In the genomic region with DNA sequence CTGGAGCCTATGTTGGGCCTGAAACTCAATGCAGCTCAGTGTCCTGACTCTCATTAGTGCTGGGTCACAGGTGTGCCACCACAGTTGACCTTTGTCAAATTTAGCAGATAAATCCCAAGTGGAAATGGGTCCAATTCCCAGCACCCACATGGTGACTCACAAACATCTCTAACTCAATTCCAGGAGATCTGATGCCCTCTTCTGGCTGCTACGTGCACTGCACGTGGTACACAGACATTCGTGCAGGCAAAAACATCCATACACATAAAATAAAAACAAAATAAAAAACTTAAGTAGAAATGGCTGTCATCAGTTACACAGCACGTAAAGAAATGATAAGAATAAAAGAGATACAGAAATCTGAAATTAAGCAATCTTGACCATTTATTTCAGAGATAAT, we compare ENCODE assay signal across 13 mouse cellular contexts. TPM values are rescaled to one million over a fixed set of nuclear protein-coding genes. Genes with fewer than 3 reads are reported as not detected.
DNase-seq lines count a peak whose midpoint lies in the region; ATAC-seq and TF ChIP-seq lines count a peak whose summit lies in the region.
"Had no signal": no experiment of that assay in that cellular context is flagged by ENCODE, and none has a peak within 500 bp of the region (broad histone marks: within the 10 kb centered on the region; RNA-seq: fewer than 3 reads in every experiment).

No protein-coding gene starts in this region.

- DNase-seq in hindbrain, postnatal 0 days (ENCODE audit: low spot score): no peak
- DNase-seq in hindbrain, embryonic 14.5 days (ENCODE audit: low spot score): no peak
- no peak for DNase-seq in testis, postnatal 14 days (ENCODE audit: low spot score)
- DNase-seq in T-cell, adult 2 months (ENCODE audit: low spot score): peak; percentile 33
- peak; percentile 54 for DNase-seq in naive thymus-derived CD4-positive, alpha-beta T cell, adult 2 months (ENCODE audit: low read depth)
- no peak for DNase-seq in adrenal gland, postnatal 4 days (ENCODE audit: low spot score in 2 of 2)
- DNase-seq in forebrain, embryonic 10.5 days (ENCODE audit: extremely low spot score, low spot score): no peak
- DNase-seq: adrenal gland, postnatal 36 days; midbrain, embryonic 14.5 days had no signal

- no peak for ATAC-seq in hindbrain, postnatal 0 days
- ATAC-seq in hindbrain, embryonic 14.5 days (ENCODE audit: low FRiP score): no peak

- H3K9ac ChIP-seq in hindbrain, postnatal 0 days (replicated peaks; ENCODE audit: low read length): no peak overlapping the region
- H3K9ac ChIP-seq in hindbrain, embryonic 14.5 days: no peak overlapping the region
- H3K9ac ChIP-seq: lung, embryonic 15.5 days had no signal

- no peaks in the 10 kb centered on the region for H3K36me3 ChIP-seq in hindbrain, postnatal 0 days (ENCODE audit: insufficient read depth, low read length)
- no peaks in the 10 kb centered on the region for H3K36me3 ChIP-seq in hindbrain, embryonic 14.5 days (replicated peaks; ENCODE audit: control insufficient read depth, insufficient read depth)
- no peaks in the 10 kb centered on the region for H3K36me3 ChIP-seq in testis, adult 2 months (ENCODE audit: control insufficient read depth, insufficient read depth, low read length)
- H3K36me3 ChIP-seq in forebrain, embryonic 10.5 days (replicated peaks): peaks cover 16% of the 10 kb centered on the region
- H3K36me3 ChIP-seq: lung, embryonic 15.5 days had no signal

- no peaks in the 10 kb centered on the region for H3K9me3 ChIP-seq in hindbrain, postnatal 0 days (ENCODE audit: low read length)
- no peaks in the 10 kb centered on the region for H3K9me3 ChIP-seq in hindbrain, embryonic 14.5 days (ENCODE audit: control insufficient read depth, low read length)
- peaks cover 4% of the 10 kb centered on the region; the same call in 1 of the 2 replicates for H3K9me3 ChIP-seq in forebrain, embryonic 10.5 days
- H3K9me3 ChIP-seq: lung, embryonic 15.5 days had no signal

- H3K4me1 ChIP-seq in hindbrain, postnatal 0 days (ENCODE audit: insufficient read depth, low read length): no peaks in the 10 kb centered on the region
- peaks cover 19% of the 10 kb centered on the region for H3K4me1 ChIP-seq in hindbrain, embryonic 14.5 days (replicated peaks; ENCODE audit: control insufficient read depth, insufficient read depth, low read length)
- no peaks in the 10 kb centered on the region for H3K4me1 ChIP-seq in testis, adult 2 months (ENCODE audit: control insufficient read depth, insufficient read depth, low read length)
- peaks cover 24% of the 10 kb centered on the region for H3K4me1 ChIP-seq in forebrain, embryonic 10.5 days

- H3K27me3 ChIP-seq in hindbrain, postnatal 0 days (ENCODE audit: insufficient read depth, low read length): no peaks in the 10 kb centered on the region
- no peaks in the 10 kb centered on the region for H3K27me3 ChIP-seq in hindbrain, embryonic 14.5 days (ENCODE audit: control insufficient read depth, insufficient read depth, low read length)
- no peaks in the 10 kb centered on the region for H3K27me3 ChIP-seq in testis, adult 2 months (ENCODE audit: control insufficient read depth, insufficient read depth, low read length)
- peaks cover 23% of the 10 kb centered on the region for H3K27me3 ChIP-seq in forebrain, embryonic 10.5 days (ENCODE audit: poor library complexity, severe bottlenecking)
- H3K27me3 ChIP-seq: lung, embryonic 15.5 days had no signal

- WGBS in hindbrain, postnatal 0 days: 95% methylated on average over 4 of the region's 4 CpGs
- WGBS in hindbrain, embryonic 14.5 days: 97% methylated on average over 4 of the region's 4 CpGs
- WGBS in forebrain, embryonic 10.5 days: 91% methylated on average over 4 of the region's 4 CpGs

- TF ChIP-seq POLR2A in testis, adult 2 months (IDR thresholded peaks at IDR 0.05; ENCODE audit: control insufficient read depth, low read depth, low read length): no peak

- no peak overlapping the region for H3K4me2 ChIP-seq in hindbrain, postnatal 0 days (ENCODE audit: low read depth, low read length)
- H3K4me2 ChIP-seq in hindbrain, embryonic 14.5 days (replicated peaks): no peak overlapping the region
- H3K4me2 ChIP-seq: lung, embryonic 15.5 days had no signal

- TF ChIP-seq CTCF in hindbrain, postnatal 0 days (IDR thresholded peaks at IDR 0.05; ENCODE audit: low read depth): peak; percentile 31
- 0 out of 2 replicates have a peak, but pooled peaks have one; percentile 26 for TF ChIP-seq CTCF in testis, adult 2 months (IDR thresholded peaks at IDR 0.05; ENCODE audit: control insufficient read depth, insufficient read depth, insufficient replicate concordance, low read depth, low read length)

- H3K27ac ChIP-seq in hindbrain, postnatal 0 days: no peak overlapping the region
- no peak overlapping the region for H3K27ac ChIP-seq in hindbrain, embryonic 14.5 days
- no peak overlapping the region for H3K27ac ChIP-seq in testis, adult 2 months (ENCODE audit: control insufficient read depth, insufficient read depth, low read depth, low read length)
- H3K27ac ChIP-seq in forebrain, embryonic 10.5 days: no peak overlapping the region
- H3K27ac ChIP-seq: lung, embryonic 15.5 days had no signal

- no peak overlapping the region for H3K4me3 ChIP-seq in hindbrain, postnatal 0 days (ENCODE audit: low read length)
- no peak overlapping the region for H3K4me3 ChIP-seq in hindbrain, embryonic 14.5 days (replicated peaks; ENCODE audit: low read length)
- no peak overlapping the region for H3K4me3 ChIP-seq in testis, adult 2 months (ENCODE audit: control insufficient read depth, low read depth, low read length)
- no peak overlapping the region for H3K4me3 ChIP-seq in forebrain, embryonic 10.5 days
- H3K4me3 ChIP-seq: lung, embryonic 15.5 days had no signal

RNA-seq across cellular contexts. Expression of a gene that starts 51.9 kb away (rescaled TPM):
- not detected in 2 replicates for total RNA-seq in hindbrain, postnatal 0 days (2014; rRNA removed)
- polyA plus RNA-seq in hindbrain, postnatal 0 days (2015; fragmentation: Nextera tagmentation; extraction: Ambion mirVana): not detected in 2 replicates
- polyA plus RNA-seq in hindbrain, embryonic 14.5 days (2014; fragmentation: Nextera tagmentation; extraction: Ambion mirVana): not detected in 2 replicates
- polyA plus RNA-seq in testis, adult 2 months (2012; rRNA removed): not detected in 2 replicates
- under 1 TPM; 0.70 to 0.73 TPM for total RNA-seq in adrenal gland, postnatal 4 days (2021)
- polyA plus RNA-seq in forebrain, embryonic 10.5 days (2016; fragmentation: Nextera tagmentation; extraction: Ambion mirVana): not detected in 2 replicates
- total RNA-seq: layer of hippocampus, adult 18-20 months had no signal
- polyA plus RNA-seq: intestine, embryonic 14.5 days; midbrain, embryonic 14.5 days had no signal

RNA-seq across cellular contexts. Expression of a gene that starts 52.5 kb away (rescaled TPM):
- total RNA-seq in hindbrain, postnatal 0 days (2014; rRNA removed): 69.7 and 70.1 TPM in 2 replicates
- polyA plus RNA-seq in hindbrain, postnatal 0 days (2015; fragmentation: Nextera tagmentation; extraction: Ambion mirVana): 33.3 and 33.7 TPM in 2 replicates
- 73.3 and 82.9 TPM in 2 replicates for polyA plus RNA-seq in hindbrain, embryonic 14.5 days (2014; fragmentation: Nextera tagmentation; extraction: Ambion mirVana)
- 8.7 and 9.6 TPM in 2 replicates for polyA plus RNA-seq in testis, adult 2 months (2012; rRNA removed)
- total RNA-seq in adrenal gland, postnatal 4 days (2021): 10 to 100 TPM; 67.2 to 91.2 TPM
- polyA plus RNA-seq in forebrain, embryonic 10.5 days (2016; fragmentation: Nextera tagmentation; extraction: Ambion mirVana): 115 and 123 TPM in 2 replicates

Comparison
In these comparisons a context has a peak if more than half of its experiments do, and no peak if none do; other contexts are left out.
1. DNase-seq: peak in T-cell, adult 2 months (single experiment) and naive thymus-derived CD4-positive, alpha-beta T cell, adult 2 months (single experiment); none in hindbrain, postnatal 0 days (single experiment), hindbrain, embryonic 14.5 days (single experiment), testis, postnatal 14 days (single experiment), adrenal gland, postnatal 4 days (0 of 2) and forebrain, embryonic 10.5 days (single experiment).